Mouse (Mus musculus): ENCODE results near the gene Mif4gd. TPM values are rescaled to one million over a fixed set of nuclear protein-coding genes. Genes with fewer than 3 reads are reported as not detected.
A peak's percentile ranks its signal among the peaks of the same experiment; 100 is the strongest.

Mif4gd gene
- polyA plus RNA-seq, 1 experiment from 2014 or later, result 22.3 TPM

- Histone ChIP-seq H3K9me3 (ENCODE audit: low read depth, low read length) (no peaks in the 10 kb centered on the region), H3K4me1 (ENCODE audit: insufficient read depth) (peaks cover 15% of the 10 kb centered on the region), H3K4me3 (ENCODE audit: low read depth, low read length) (no peak overlapping the region), H3K27ac (ENCODE audit: low read depth) (no peak overlapping the region), H3K27me3 (ENCODE audit: insufficient read depth, low read length) (no peaks in the 10 kb centered on the region), H3K4me2 (no peak overlapping the region), H3K9ac (no peak overlapping the region), H3K36me3 (ENCODE audit: insufficient read depth) (peaks cover 45% of the 10 kb centered on the region)
- TF ChIP-seq CTCF (IDR thresholded peaks at IDR 0.05; ENCODE audit: low read depth), result no peak
- ATAC-seq (ENCODE audit: insufficient read depth) (no peak), DNase-seq (no peak)
- WGBS, result 95% methylated on average over 18 of the region's 18 CpGs
Measured at GRCm38 (mm10) chr11:115606733-115607132, 6.0 kb downstream of the Mif4gd start.

- Histone ChIP-seq H3K4me1 (ENCODE audit: insufficient read depth) (peaks cover 13% of the 10 kb centered on the region), H3K9me3 (ENCODE audit: low read depth, low read length) (no peaks in the 10 kb centered on the region), H3K27ac (ENCODE audit: low read depth) (peak overlapping the region; percentile 85), H3K36me3 (ENCODE audit: insufficient read depth) (peaks cover 54% of the 10 kb centered on the region), H3K9ac (peak overlapping the region; percentile 94), H3K4me2 (peak overlapping the region; percentile 94), H3K27me3 (ENCODE audit: insufficient read depth, low read length) (no peaks in the 10 kb centered on the region), H3K4me3 (ENCODE audit: low read depth, low read length) (peak overlapping the region; percentile 98)
- TF ChIP-seq CTCF (IDR thresholded peaks at IDR 0.05; ENCODE audit: low read depth), result no peak
- DNase-seq, result no peak
- WGBS, result under 1% methylated on average over 26 of the region's 26 CpGs
- peak; percentile 25; the same call in 1 of the 2 replicates for ATAC-seq (ENCODE audit: insufficient read depth)
Measured at GRCm38 (mm10) chr11:115604304-115604696, 8.5 kb downstream of the Mif4gd start.

GRCm38 (mm10) chr11:115603476-115604303, 9.1 kb downstream of the Mif4gd start, which contains the start of the genes Mrps7 and Gga3:
Gene Mrps7, plus strand, starts transcription at chr11:115603925.
Gene Gga3, minus strand, starts transcription at chr11:115604051.
- Histone ChIP-seq H3K9ac (peak within 1 kb of the TSS; percentile 94), H3K4me3 (ENCODE audit: low read depth, low read length) (peak within 1 kb of the TSS; percentile 98), H3K4me1 (ENCODE audit: insufficient read depth) (peaks cover 13% of the 10 kb centered on the region), H3K9me3 (ENCODE audit: low read depth, low read length) (no peaks in the 10 kb centered on the region), H3K36me3 (ENCODE audit: insufficient read depth) (peaks cover 48% of the 10 kb centered on the region), H3K27me3 (ENCODE audit: insufficient read depth, low read length) (no peaks in the 10 kb centered on the region), H3K4me2 (peak within 1 kb of the TSS; percentile 94), H3K27ac (ENCODE audit: low read depth) (peak within 1 kb of the TSS; percentile 85)
- DNase-seq (peak; percentile 93), ATAC-seq (ENCODE audit: insufficient read depth) (peak; percentile 97)
- no peak for TF ChIP-seq CTCF (IDR thresholded peaks at IDR 0.05; ENCODE audit: low read depth)
- 0% methylated on average over 83 of the region's 93 CpGs for WGBS

GRCm38 (mm10) chr11:115603128-115603475, 9.7 kb downstream of the Mif4gd start:
- DNase-seq (no peak), ATAC-seq (ENCODE audit: insufficient read depth) (no peak)
- WGBS, result 5% methylated on average over 15 of the region's 15 CpGs
- peak overlapping the region; percentile 85; the same call in 1 of the 2 replicates for H3K27ac ChIP-seq (ENCODE audit: low read depth)
- TF ChIP-seq CTCF (IDR thresholded peaks at IDR 0.05; ENCODE audit: low read depth), result no peak
- peaks cover 42% of the 10 kb centered on the region for H3K36me3 ChIP-seq (ENCODE audit: insufficient read depth)
- peak overlapping the region; percentile 94 for H3K9ac ChIP-seq
- H3K4me2 ChIP-seq, result peak overlapping the region; percentile 94
- H3K4me1 ChIP-seq (ENCODE audit: insufficient read depth), result peaks cover 13% of the 10 kb centered on the region
- no peaks in the 10 kb centered on the region for H3K27me3 ChIP-seq (ENCODE audit: insufficient read depth, low read length)
- H3K4me3 ChIP-seq (ENCODE audit: low read depth, low read length), result peak overlapping the region; percentile 98
- no peaks in the 10 kb centered on the region for H3K9me3 ChIP-seq (ENCODE audit: low read depth, low read length)

GRCm38 (mm10) chr11:115601174-115601573, 11.6 kb downstream of the Mif4gd start:
- Histone ChIP-seq H3K4me2 (no peak overlapping the region), H3K9ac (no peak overlapping the region), H3K4me3 (ENCODE audit: low read depth, low read length) (no peak overlapping the region), H3K27ac (ENCODE audit: low read depth) (no peak overlapping the region), H3K27me3 (ENCODE audit: insufficient read depth, low read length) (no peaks in the 10 kb centered on the region), H3K36me3 (ENCODE audit: insufficient read depth) (peaks cover 41% of the 10 kb centered on the region), H3K4me1 (ENCODE audit: insufficient read depth) (peaks cover 13% of the 10 kb centered on the region), H3K9me3 (ENCODE audit: low read depth, low read length) (no peaks in the 10 kb centered on the region)
- WGBS, result 74% methylated on average over 4 of the region's 4 CpGs
- no peak for TF ChIP-seq CTCF (IDR thresholded peaks at IDR 0.05; ENCODE audit: low read depth)
- no peak for DNase-seq
- no peak for ATAC-seq (ENCODE audit: insufficient read depth)

GRCm38 (mm10) chr11:115600743-115601142, 12.0 kb downstream of the Mif4gd start:
- ATAC-seq (ENCODE audit: insufficient read depth) (no peak), DNase-seq (no peak)
- Histone ChIP-seq H3K4me3 (ENCODE audit: low read depth, low read length) (no peak overlapping the region), H3K4me2 (no peak overlapping the region), H3K36me3 (ENCODE audit: insufficient read depth) (peaks cover 41% of the 10 kb centered on the region), H3K27me3 (ENCODE audit: insufficient read depth, low read length) (no peaks in the 10 kb centered on the region), H3K9ac (no peak overlapping the region), H3K9me3 (ENCODE audit: low read depth, low read length) (no peaks in the 10 kb centered on the region), H3K27ac (ENCODE audit: low read depth) (no peak overlapping the region), H3K4me1 (ENCODE audit: insufficient read depth) (peaks cover 13% of the 10 kb centered on the region)
- 89% methylated on average over 15 of the region's 15 CpGs for WGBS
- no peak for TF ChIP-seq CTCF (IDR thresholded peaks at IDR 0.05; ENCODE audit: low read depth)

GRCm38 (mm10) chr11:115599722-115600121, 13.0 kb downstream of the Mif4gd start:
- TF ChIP-seq CTCF (IDR thresholded peaks at IDR 0.05; ENCODE audit: low read depth), result no peak
- Histone ChIP-seq H3K4me2 (no peak overlapping the region), H3K4me1 (ENCODE audit: insufficient read depth) (peaks cover 9% of the 10 kb centered on the region), H3K27me3 (ENCODE audit: insufficient read depth, low read length) (no peaks in the 10 kb centered on the region), H3K9me3 (ENCODE audit: low read depth, low read length) (no peaks in the 10 kb centered on the region), H3K36me3 (ENCODE audit: insufficient read depth) (peaks cover 42% of the 10 kb centered on the region), H3K27ac (ENCODE audit: low read depth) (no peak overlapping the region), H3K4me3 (ENCODE audit: low read depth, low read length) (no peak overlapping the region), H3K9ac (no peak overlapping the region)
- WGBS, result 94% methylated on average over 7 of the region's 7 CpGs
- ATAC-seq (ENCODE audit: insufficient read depth) (no peak), DNase-seq (no peak)
